Mouse (Mus musculus) forebrain, embryonic 15.5 days (tissue): ENCODE results near the gene Vapa. TPM values are rescaled to one million over a fixed set of nuclear protein-coding genes. Genes with fewer than 3 reads are reported as not detected.
"Not testable (repeated sequence)": the region's sequence is repeated elsewhere in the genome, so short reads cannot be mapped to it uniquely, and the experiment has no call there.

ENCODE experiments used
- ATAC-seq: fragments of 200-750 bp; cut with Nextera tagmentation; replicated peaks from 2 replicates; pipeline ENCODE4 v1.8.0; 2017; ENCODE audit warnings: mild to moderate bottlenecking, moderate TSS enrichment, moderate library complexity
- H3K27ac ChIP-seq: fragments of 300-500 bp; sonication (generic); replicated peaks from 2 replicates; pipeline ENCODE4 v1.5.1; 2015; ENCODE audit warnings: mild to moderate bottlenecking, inconsistent platforms
- H3K27me3 ChIP-seq: fragments of 300-500 bp; sonication (generic); 2 replicates; pipeline ENCODE4 v1.6.1; 2015; ENCODE audit warnings: inconsistent platforms
- H3K36me3 ChIP-seq: fragments of 300-500 bp; sonication (generic); 2 replicates; pipeline ENCODE4 v1.6.1; 2015; ENCODE audit warnings: mild to moderate bottlenecking, inconsistent platforms
- H3K4me1 ChIP-seq: fragments of 300-500 bp; sonication (generic); 2 replicates; pipeline ENCODE4 v1.6.1; 2015; ENCODE audit warnings: inconsistent platforms
- H3K4me2 ChIP-seq: fragments of 300-500 bp; sonication (generic); replicated peaks from 2 replicates; pipeline ENCODE4 v1.6.1; 2015; ENCODE audit warnings: mild to moderate bottlenecking, inconsistent platforms
- H3K4me3 ChIP-seq: fragments of 300-500 bp; sonication (generic); 2 replicates; pipeline ENCODE4 v1.5.1; 2015; ENCODE audit warnings: mild to moderate bottlenecking, inconsistent platforms
- H3K9ac ChIP-seq: fragments of 300-500 bp; sonication (generic); replicated peaks from 2 replicates; pipeline ENCODE4 v1.6.1; 2015; ENCODE audit warnings: mild to moderate bottlenecking, inconsistent platforms
- H3K9me3 ChIP-seq: fragments of 300-500 bp; sonication (generic); 2 replicates; pipeline ENCODE4 v1.6.1; 2016; ENCODE audit warnings: inconsistent platforms
- WGBS: fragments of 180-500 bp; shearing (Covaris S2); methylation state at CpG from one replicate; pipeline ENCODE4 v1.1.7; 2015; ENCODE audit warnings: mixed read lengths; 5-methylcytosine and 5-hydroxymethylcytosine counted together
- polyA plus RNA-seq: library from polyadenylated mRNA; unstranded; fragments of >200 nt; fragmentation: Nextera tagmentation; extraction: Ambion mirVana; gene quantifications from 2 replicates; pipeline ENCODE4 v1.2.1, GENCODE M21; 2015

Vapa gene
- polyA plus RNA-seq, 1 experiment from 2014 or later: 258 TPM

- no peaks in the 10 kb centered on the region for H3K36me3 ChIP-seq
- 0 out of 2 replicates have a peak, but pooled peaks cover 7% of the 10 kb centered on the region for H3K4me1 ChIP-seq
- H3K27me3 ChIP-seq: no peaks in the 10 kb centered on the region
- H3K27ac ChIP-seq: no peak overlapping the region
- H3K9ac ChIP-seq: no peak overlapping the region
- H3K9me3 ChIP-seq: no peaks in the 10 kb centered on the region
- no peak overlapping the region; the same call in 1 of the 2 replicates for H3K4me2 ChIP-seq
- 67% methylated on average over 9 of the region's 9 CpGs for WGBS
- no peak overlapping the region for H3K4me3 ChIP-seq
- ATAC-seq: no peak
These were observed 54.6 kb downstream of the Vapa start for GRCm38 (mm10) chr17:65558788-65559187.

GRCm38 (mm10) chr17:65558217-65558616 lies 55.1 kb downstream of the Vapa start:
- Histone ChIP-seq H3K9ac (no peak overlapping the region), H3K27ac (no peak overlapping the region), H3K9me3 (no peaks in the 10 kb centered on the region), H3K4me2 (no peak overlapping the region; the same call in 1 of the 2 replicates), H3K4me3 (no peak overlapping the region), H3K4me1 (0 out of 2 replicates have a peak, but pooled peaks cover 7% of the 10 kb centered on the region), H3K27me3 (no peaks in the 10 kb centered on the region), H3K36me3 (no peaks in the 10 kb centered on the region)
- 0 out of 2 replicates have a peak, but pooled peaks have one; percentile 24 for ATAC-seq
- 37% methylated on average over 9 of the region's 9 CpGs for WGBS

- no peak for ATAC-seq
- Histone ChIP-seq H3K27me3 (no peaks in the 10 kb centered on the region), H3K27ac (no peak overlapping the region), H3K9ac (no peak overlapping the region), H3K4me3 (no peak overlapping the region), H3K4me1 (0 out of 2 replicates have a peak, but pooled peaks cover 4% of the 10 kb centered on the region), H3K9me3 (no peaks in the 10 kb centered on the region), H3K36me3 (no peaks in the 10 kb centered on the region), H3K4me2 (no peak overlapping the region)
- 87% methylated on average over 6 of the region's 6 CpGs for WGBS
These were observed 56.1 kb downstream of the Vapa start for GRCm38 (mm10) chr17:65557212-65557611.

GRCm38 (mm10) chr17:65556798-65557197 lies 56.6 kb downstream of the Vapa start:
- Histone ChIP-seq H3K4me2 (no peak overlapping the region), H3K4me1 (0 out of 2 replicates have a peak, but pooled peaks cover 4% of the 10 kb centered on the region), H3K4me3 (no peak overlapping the region), H3K9ac (no peak overlapping the region), H3K9me3 (no peaks in the 10 kb centered on the region), H3K36me3 (no peaks in the 10 kb centered on the region), H3K27me3 (no peaks in the 10 kb centered on the region), H3K27ac (no peak overlapping the region)
- WGBS: 68% methylated on average over 10 of the region's 10 CpGs
- ATAC-seq: no peak

- Histone ChIP-seq H3K9me3 (no peaks in the 10 kb centered on the region), H3K4me3 (no peak overlapping the region), H3K4me2 (no peak overlapping the region), H3K27ac (no peak overlapping the region), H3K9ac (no peak overlapping the region), H3K27me3 (no peaks in the 10 kb centered on the region), H3K36me3 (no peaks in the 10 kb centered on the region), H3K4me1 (no peaks in the 10 kb centered on the region)
- no peak for ATAC-seq
- WGBS: 84% methylated on average over 12 of the region's 12 CpGs
These were observed 60.8 kb downstream of the Vapa start for GRCm38 (mm10) chr17:65552426-65552997.

- Histone ChIP-seq H3K9me3 (no peaks in the 10 kb centered on the region), H3K36me3 (no peaks in the 10 kb centered on the region), H3K4me1 (no peaks in the 10 kb centered on the region), H3K9ac (no peak overlapping the region), H3K4me3 (no peak overlapping the region), H3K27me3 (no peaks in the 10 kb centered on the region), H3K27ac (no peak overlapping the region), H3K4me2 (no peak overlapping the region)
- no peak for ATAC-seq
- 86% methylated on average over 4 of the region's 4 CpGs for WGBS
These were observed 63.0 kb downstream of the Vapa start for GRCm38 (mm10) chr17:65550357-65550756.

- no peaks in the 10 kb centered on the region for H3K36me3 ChIP-seq
- ATAC-seq: no peak
- WGBS: 58% methylated on average over 18 of the region's 18 CpGs
These were observed 64.5 kb downstream of the Vapa start for GRCm38 (mm10) chr17:65548698-65549365.

GRCm38 (mm10) chr17:65546221-65546620 lies 67.1 kb downstream of the Vapa start:
- not testable (repeated sequence) for H3K9me3 ChIP-seq, H3K4me3 ChIP-seq, ATAC-seq, H3K4me2 ChIP-seq, H3K9ac ChIP-seq, H3K27ac ChIP-seq, H3K36me3 ChIP-seq, H3K27me3 ChIP-seq, H3K4me1 ChIP-seq
- WGBS: 89% methylated on average over 4 of the region's 4 CpGs

More at GRCm38 (mm10) chr17:65548698-65549365, 64.5 kb downstream of the Vapa start:
- no peak overlapping the region for H3K27ac ChIP-seq
- H3K9me3 ChIP-seq: no peaks in the 10 kb centered on the region
- no peaks in the 10 kb centered on the region for H3K4me1 ChIP-seq
- no peak overlapping the region for H3K4me2 ChIP-seq
- no peaks in the 10 kb centered on the region for H3K27me3 ChIP-seq
- H3K9ac ChIP-seq: no peak overlapping the region
- H3K4me3 ChIP-seq: no peak overlapping the region

GRCm38 (mm10) chr17:65540441-65541272 lies 72.7 kb downstream of the Vapa start, which contains the start of gene Tmem232:
Gene Tmem232, minus strand, starts transcription at chr17:65540782.
- no peak within 1 kb of the TSS for H3K27ac ChIP-seq
- no peaks in the 10 kb centered on the region for H3K27me3 ChIP-seq
- H3K9me3 ChIP-seq: no peaks in the 10 kb centered on the region
- 18% methylated on average over 26 of the region's 26 CpGs for WGBS
- H3K4me1 ChIP-seq: peaks cover 5% of the 10 kb centered on the region
- peak within 1 kb of the TSS; percentile 42 for H3K4me2 ChIP-seq
- H3K36me3 ChIP-seq: no peaks in the 10 kb centered on the region
- peak; percentile 94 for ATAC-seq
- H3K4me3 ChIP-seq: peak within 1 kb of the TSS; percentile 25
- no peak within 1 kb of the TSS; the same call in 1 of the 2 replicates for H3K9ac ChIP-seq

GRCm38 (mm10) chr17:65536156-65536555 lies 77.2 kb downstream of the Vapa start:
- Histone ChIP-seq H3K27me3 (no peaks in the 10 kb centered on the region), H3K27ac (no peak overlapping the region), H3K9ac (no peak overlapping the region), H3K4me3 (no peak overlapping the region), H3K4me1 (peaks cover 5% of the 10 kb centered on the region), H3K4me2 (no peak overlapping the region), H3K9me3 (no peaks in the 10 kb centered on the region), H3K36me3 (no peaks in the 10 kb centered on the region)
- WGBS: 28% methylated on average over 3 of the region's 3 CpGs
- peak; percentile 28; the same call in 1 of the 2 replicates for ATAC-seq

- not testable (repeated sequence) for H3K9ac ChIP-seq, H3K27me3 ChIP-seq, H3K27ac ChIP-seq, H3K36me3 ChIP-seq, H3K9me3 ChIP-seq, H3K4me2 ChIP-seq, H3K4me1 ChIP-seq, ATAC-seq, H3K4me3 ChIP-seq
These were observed 81.0 kb downstream of the Vapa start for GRCm38 (mm10) chr17:65532381-65532780.
